Mouse (Mus musculus) spleen, adult 18-20 months (tissue): ENCODE results near the gene Vmn1r39.
A peak's percentile ranks its signal among the peaks of the same experiment; 100 is the strongest.
"Not testable (repeated sequence)": the region's sequence is repeated elsewhere in the genome, so short reads cannot be mapped to it uniquely, and the experiment has no call there.

Experiments
- DNase-seq, 2 experiments: peaks; one replicate each; pipeline ENCODE4 v3.0.0; 2022; ENCODE audit warnings: mixed read lengths in 2 of 2

Vmn1r39 gene

DNA sequence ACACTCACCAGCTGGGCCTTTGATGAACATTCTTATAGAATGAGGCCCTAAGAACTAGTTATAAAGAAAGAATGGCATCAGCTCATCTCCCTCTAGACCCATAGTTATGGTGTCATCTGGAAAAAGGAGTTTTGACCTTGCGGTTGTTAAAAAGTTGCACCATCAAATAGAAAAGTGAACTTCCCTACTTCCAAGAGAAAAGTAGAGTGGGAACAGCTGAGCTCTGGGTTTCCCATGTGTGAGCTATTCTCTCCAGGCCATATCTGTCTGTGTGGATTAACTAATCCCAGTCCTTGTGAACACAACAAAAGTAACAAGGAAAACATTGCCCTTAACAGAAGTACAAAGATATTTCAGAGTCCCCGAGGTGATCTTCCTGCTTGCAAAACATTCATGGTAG, at the start of gene Vmn1r39:
TSS of gene Vmn1r39 (minus strand) at position 101 of the 400 bp plus-strand sequence.
- DNase-seq: no peak

DNA sequence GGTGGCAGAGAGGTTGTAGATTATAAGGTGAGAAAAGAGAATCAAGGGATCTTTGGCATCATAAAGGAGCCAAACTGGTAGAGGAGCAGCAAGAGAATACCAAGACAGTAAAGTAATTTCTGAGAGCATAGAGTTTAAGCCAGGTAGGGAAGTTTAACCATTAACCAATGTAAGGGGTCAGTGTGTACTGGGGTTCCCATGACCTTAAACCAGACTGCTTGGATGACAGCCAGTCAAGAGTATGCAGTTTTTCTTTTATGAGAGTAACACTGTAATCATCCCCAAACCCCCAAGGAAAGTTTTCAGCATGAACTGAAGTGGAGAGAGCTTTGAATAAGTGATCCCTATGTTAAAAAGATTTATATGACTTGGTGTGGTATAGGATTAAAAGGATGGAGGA, 49.0 kb upstream of the Vmn1r39 start:
- no peak for DNase-seq

GRCm38 (mm10) chr6:66858356-66858755, 47.9 kb upstream of the Vmn1r39 start:
- DNase-seq: no peak

- no peak for DNase-seq
These were observed 45.8 kb upstream of the Vmn1r39 start for GRCm38 (mm10) chr6:66856236-66856635.

DNA sequence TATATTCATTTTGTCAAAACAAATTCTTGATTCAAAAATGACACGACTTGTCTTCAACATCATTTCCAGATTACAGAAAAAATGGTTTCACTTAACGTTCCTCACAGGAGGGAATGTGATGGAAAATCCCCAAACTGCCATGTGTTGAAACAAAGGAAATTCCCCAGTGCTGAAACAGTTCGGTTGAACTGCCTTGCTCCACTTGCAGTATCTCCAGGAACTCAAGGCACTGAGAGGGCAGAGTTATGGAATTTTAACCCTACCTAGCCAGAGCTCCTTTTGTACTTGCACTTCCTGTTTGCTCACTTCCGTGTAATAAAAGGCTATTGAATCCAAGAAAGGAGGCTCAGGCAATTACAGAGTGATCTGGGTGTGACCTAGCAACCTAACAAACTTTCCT, 38.5 kb upstream of the Vmn1r39 start:
- no peak for DNase-seq

GRCm38 (mm10) chr6:66840631-66841030, 30.2 kb upstream of the Vmn1r39 start:
- DNase-seq: peak in 1 of 2 experiments; percentile 11

GRCm38 (mm10) chr6:66836932-66837331, 26.5 kb upstream of the Vmn1r39 start:
- no peak for DNase-seq

- DNase-seq: no peak
These were observed 4.1 kb downstream of the Vmn1r39 start for GRCm38 (mm10) chr6:66806311-66806710.

GRCm38 (mm10) chr6:66805713-66806112, 4.7 kb downstream of the Vmn1r39 start:
- DNase-seq: no peak

DNA sequence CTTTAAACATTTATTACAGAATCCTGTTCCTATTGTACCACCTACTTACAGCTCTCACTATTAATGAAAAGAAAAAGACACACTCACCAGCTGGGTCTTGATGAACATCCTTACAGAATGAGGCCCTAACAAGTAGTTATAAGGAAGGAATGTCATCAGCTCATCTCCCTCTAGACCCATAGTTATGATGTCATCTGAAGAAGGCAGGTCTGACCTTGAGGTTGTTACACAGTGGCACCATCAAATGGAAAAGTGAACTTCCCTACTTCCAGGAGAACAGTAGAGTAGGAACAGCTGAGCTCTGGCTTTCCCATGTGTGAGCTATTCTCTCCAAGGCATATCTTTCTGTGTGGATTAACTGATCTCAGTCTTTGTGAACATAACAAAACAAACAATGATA, 27.9 kb downstream of the Vmn1r39 start, which contains the start of gene Vmn1r38:
TSS of gene Vmn1r38 (minus strand) at position 101 of the 400 bp plus-strand sequence.
- DNase-seq: not testable (repeated sequence)
